Comparison of ENCODE assay signal across 29 mouse cellular contexts in genomic region chr11:80212282-80212681, GRCm38 (mm10). TPM values are rescaled to one million over a fixed set of nuclear protein-coding genes. Genes with fewer than 3 reads are reported as not detected.
"Had no signal": no experiment of that assay in that cellular context is flagged by ENCODE, and none has a peak within 500 bp of the region (broad histone marks: within the 10 kb centered on the region; RNA-seq: fewer than 3 reads in every experiment).

No protein-coding gene starts in this region.

- H3K4me3 ChIP-seq: left cerebral cortex, adult 2 months; limb, embryonic 10.5 days; limb, embryonic 12.5 days; limb, embryonic 13.5 days; limb, embryonic 15.5 days; liver, embryonic 12.5 days; liver, embryonic 13.5 days; liver, embryonic 15.5 days; lung, embryonic 15.5 days; megakaryocyte, embryonic 14.5 days; midbrain, embryonic 10.5 days; midbrain, embryonic 12.5 days; midbrain, embryonic 13.5 days; midbrain, embryonic 15.5 days; myocyte had no signal

- DNase-seq: layer of hippocampus, postnatal 36 days; left cerebral cortex, postnatal 4 days; liver, embryonic 13.5 days; liver, postnatal 0 days; lung, adult 18-20 months; lung, adult 2 months; lung, embryonic 14.5 days; lung, postnatal 10 days; lung, postnatal 14 days; lung, postnatal 36 days; lung, postnatal 4 days; midbrain, embryonic 14.5 days had no signal

- H3K27me3 ChIP-seq: limb, embryonic 12.5 days; limb, embryonic 13.5 days; limb, embryonic 15.5 days; liver, embryonic 12.5 days; liver, embryonic 13.5 days; liver, embryonic 15.5 days; lung, embryonic 15.5 days; megakaryocyte, embryonic 14.5 days; midbrain, embryonic 12.5 days; midbrain, embryonic 13.5 days; midbrain, embryonic 15.5 days had no signal

- H3K27ac ChIP-seq: left cerebral cortex, adult 2 months; limb, embryonic 10.5 days; limb, embryonic 12.5 days; limb, embryonic 13.5 days; limb, embryonic 15.5 days; liver, embryonic 12.5 days; liver, embryonic 13.5 days; liver, embryonic 14.5 days; liver, embryonic 15.5 days; lung, embryonic 15.5 days; macrophage; midbrain, embryonic 10.5 days; midbrain, embryonic 12.5 days; midbrain, embryonic 13.5 days; midbrain, embryonic 15.5 days had no signal

- H3K9ac ChIP-seq: limb, embryonic 12.5 days; limb, embryonic 13.5 days; limb, embryonic 15.5 days; liver, embryonic 12.5 days; liver, embryonic 13.5 days; liver, embryonic 14.5 days; liver, embryonic 15.5 days; liver, postnatal 0 days; lung, embryonic 14.5 days; lung, embryonic 15.5 days; midbrain, embryonic 12.5 days; midbrain, embryonic 13.5 days; midbrain, embryonic 15.5 days had no signal

RNA-seq across cellular contexts. Expression of gene Adap2, which starts 58.4 kb away (rescaled TPM):
- total RNA-seq: megakaryocyte-erythroid progenitor cell, adult 5-6 weeks had no signal
